Mouse (Mus musculus) 3T3-L1 (cell line): ENCODE results near the gene Slc6a4.
"Not testable (repeated sequence)": the region's sequence is repeated elsewhere in the genome, so short reads cannot be mapped to it uniquely, and the experiment has no call there.

Experiments used
- DNase-seq: peaks from one replicate; pipeline ENCODE4 v3.0.0-alpha.2; 2015; ENCODE audit warnings: low read depth, low spot score

The Slc6a4 gene

GRCm38 (mm10) chr11:77018046-77018445, 19.6 kb downstream of the Slc6a4 start:
- no peak for DNase-seq

DNA sequence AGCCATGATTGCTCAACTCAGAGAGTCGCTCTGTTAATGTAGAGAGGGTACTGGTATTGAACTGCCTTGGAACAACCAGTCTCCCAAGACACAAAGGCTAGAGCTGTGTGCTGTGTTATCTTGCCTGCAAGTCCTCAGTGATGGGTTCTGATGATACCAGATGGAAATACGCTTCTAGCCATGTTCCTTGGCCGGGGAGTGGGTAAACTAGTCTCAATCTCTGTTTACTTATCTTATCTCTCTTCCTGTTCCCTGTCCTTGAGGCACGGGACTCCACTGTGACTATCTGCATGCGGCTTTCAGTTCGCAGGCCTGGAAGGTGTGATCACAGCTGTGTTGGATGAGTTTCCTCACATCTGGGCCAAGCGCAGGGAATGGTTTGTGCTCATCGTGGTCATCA, 21.1 kb downstream of the Slc6a4 start:
- DNase-seq: no peak

GRCm38 (mm10) chr11:77021749-77022396, 23.5 kb downstream of the Slc6a4 start:
- no peak for DNase-seq

DNA sequence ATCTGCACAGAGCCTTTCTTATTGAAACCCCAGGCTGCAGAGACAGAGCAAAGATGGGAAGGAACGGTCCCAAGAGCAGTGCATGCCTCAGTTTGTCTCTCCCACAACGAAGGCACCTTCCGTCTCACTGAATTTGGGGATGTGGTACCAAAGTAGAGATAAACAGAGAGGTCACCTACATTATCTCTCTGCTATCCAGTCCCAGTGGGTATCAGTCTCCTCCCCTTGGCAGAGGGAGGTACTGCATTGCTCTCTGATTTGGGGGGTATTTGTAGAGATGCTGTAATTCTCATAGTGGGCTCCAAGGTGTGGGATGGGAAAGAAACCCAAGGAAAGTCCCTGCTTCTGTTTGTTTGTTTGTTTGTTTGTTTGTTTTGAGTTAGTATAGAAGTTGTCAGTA, 28.2 kb downstream of the Slc6a4 start:
- DNase-seq: peak; percentile 22

GRCm38 (mm10) chr11:77028157-77028556, 29.8 kb downstream of the Slc6a4 start:
- DNase-seq: no peak

- DNase-seq: no peak
Observed at GRCm38 (mm10) chr11:77031151-77031934, 32.9 kb downstream of the Slc6a4 start.

DNA sequence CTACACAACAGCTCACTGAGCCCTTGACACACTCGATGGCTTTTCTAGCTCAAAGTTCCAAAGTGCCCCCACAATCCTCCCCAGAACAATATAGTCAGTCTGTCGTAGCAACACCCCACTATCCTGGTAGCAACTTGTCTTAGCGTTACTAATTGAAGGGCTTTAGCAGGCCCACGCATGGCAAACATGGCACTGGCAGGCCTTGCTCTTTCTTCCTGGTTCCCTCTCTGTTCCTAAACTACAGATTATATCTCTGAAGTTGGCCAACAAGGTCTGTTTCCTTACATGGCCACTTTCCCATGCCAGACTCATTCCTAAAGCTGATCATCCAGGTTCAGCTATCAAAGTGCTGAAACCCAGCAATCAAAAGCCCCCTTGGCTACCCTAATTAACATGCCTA, 43.5 kb downstream of the Slc6a4 start:
- no peak for DNase-seq

GRCm38 (mm10) chr11:77042816-77043215, 44.4 kb downstream of the Slc6a4 start:
- no peak for DNase-seq

DNA sequence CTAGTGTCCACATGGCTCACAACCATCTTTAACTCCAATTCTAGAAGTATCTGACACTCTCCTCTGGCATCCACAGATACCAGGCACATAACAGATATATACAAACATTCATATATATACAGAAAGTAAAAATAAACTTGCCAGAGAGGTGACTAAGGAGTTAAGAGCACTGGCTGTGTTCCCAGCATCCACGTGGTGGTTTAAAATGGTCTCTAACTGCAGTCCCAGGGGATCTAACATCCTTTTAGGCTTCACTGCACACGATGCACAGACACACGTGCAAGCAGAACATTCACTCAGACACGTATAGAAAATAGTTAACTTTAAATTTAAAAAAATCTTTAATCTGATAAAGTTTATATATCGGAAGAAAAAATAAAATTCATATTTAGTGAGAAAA, 63.5 kb downstream of the Slc6a4 start:
- peak; percentile 89 for DNase-seq

- DNase-seq: no peak
Observed at GRCm38 (mm10) chr11:77063406-77063805, 65.0 kb downstream of the Slc6a4 start.

- no peak for DNase-seq
Observed at GRCm38 (mm10) chr11:77068825-77069224, 70.4 kb downstream of the Slc6a4 start.

DNA sequence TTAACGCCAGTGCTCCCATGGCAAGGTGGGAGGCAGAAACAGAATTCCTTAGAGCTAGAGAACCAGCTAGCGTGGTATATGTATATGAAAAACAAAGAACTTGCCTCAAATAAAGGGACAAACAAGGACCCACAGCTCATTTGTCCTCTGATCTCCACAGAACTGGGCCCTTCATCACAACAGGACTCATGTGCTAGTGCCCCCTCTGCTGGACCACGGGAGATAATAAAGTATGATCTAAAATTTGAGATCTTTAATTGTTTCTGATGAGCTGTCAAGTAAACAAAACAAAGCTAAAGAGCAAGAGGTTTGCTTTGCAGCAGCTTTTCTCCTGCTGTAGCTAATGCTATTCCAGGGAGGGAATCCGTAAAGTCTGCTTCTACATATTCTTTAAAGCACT, 72.3 kb downstream of the Slc6a4 start:
- peak; percentile 53 for DNase-seq

DNA sequence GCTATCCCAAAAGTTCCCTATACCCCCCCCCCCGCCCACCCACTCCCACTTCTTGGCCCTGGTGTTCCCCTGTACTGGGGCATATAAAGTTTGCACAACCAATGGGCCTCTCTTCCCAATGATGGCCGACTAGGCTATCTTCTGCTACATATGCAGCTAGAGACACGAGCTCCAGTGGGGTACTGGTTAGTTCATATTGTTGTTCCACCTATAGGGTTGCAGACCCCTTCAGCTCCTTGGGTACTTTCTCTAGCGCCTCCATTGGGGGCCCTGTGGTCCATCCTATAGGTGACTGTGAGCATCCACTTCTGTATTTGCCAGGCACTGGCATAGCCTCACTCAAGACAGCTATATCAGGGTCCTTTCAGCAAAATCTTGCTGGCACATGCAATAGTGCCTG, 78.9 kb downstream of the Slc6a4 start:
- not testable (repeated sequence) for DNase-seq

- DNase-seq: peak; percentile 47
Observed at GRCm38 (mm10) chr11:77077792-77078191, 79.4 kb downstream of the Slc6a4 start.

GRCm38 (mm10) chr11:77078273-77079134, 80.1 kb downstream of the Slc6a4 start, which contains the start of gene Nsrp1:
Gene Nsrp1, minus strand, starts transcription at chr11:77078435.
- DNase-seq: peak; percentile 96

DNA sequence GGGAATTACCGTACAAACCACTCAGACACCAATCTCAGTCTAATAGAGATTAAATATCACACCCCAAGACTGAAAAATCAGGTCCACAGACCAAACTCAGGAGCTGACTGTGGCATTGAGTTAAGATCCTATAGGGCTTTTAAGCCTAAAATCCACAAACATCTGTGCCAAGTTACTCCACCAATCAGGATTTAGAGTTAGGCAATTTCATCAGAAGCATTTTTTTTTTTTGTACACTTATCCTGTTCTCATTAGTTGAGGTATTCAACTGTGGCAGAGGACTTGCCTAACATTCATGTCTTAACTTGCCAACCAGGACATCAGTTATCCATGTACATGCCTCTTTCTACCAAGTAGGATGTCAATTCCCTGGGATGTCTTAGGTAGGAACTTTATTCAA, 81.0 kb downstream of the Slc6a4 start:
- peak; percentile 20 for DNase-seq
